Mouse (Mus musculus) naive thymus-derived CD4-positive, alpha-beta T cell, adult 5 months (primary cell): ENCODE results near the gene Plcb1. TPM values are rescaled to one million over a fixed set of nuclear protein-coding genes. Genes with fewer than 3 reads are reported as not detected.

Experiments used
- polyA plus RNA-seq: library from polyadenylated mRNA; unstranded; fragments of 100-300 nt; shearing (Covaris generic); gene quantifications from one replicate; pipeline ENCODE4 v1.2.1, GENCODE M21; 2017

The Plcb1 gene
- polyA plus RNA-seq = not detected

DNA sequence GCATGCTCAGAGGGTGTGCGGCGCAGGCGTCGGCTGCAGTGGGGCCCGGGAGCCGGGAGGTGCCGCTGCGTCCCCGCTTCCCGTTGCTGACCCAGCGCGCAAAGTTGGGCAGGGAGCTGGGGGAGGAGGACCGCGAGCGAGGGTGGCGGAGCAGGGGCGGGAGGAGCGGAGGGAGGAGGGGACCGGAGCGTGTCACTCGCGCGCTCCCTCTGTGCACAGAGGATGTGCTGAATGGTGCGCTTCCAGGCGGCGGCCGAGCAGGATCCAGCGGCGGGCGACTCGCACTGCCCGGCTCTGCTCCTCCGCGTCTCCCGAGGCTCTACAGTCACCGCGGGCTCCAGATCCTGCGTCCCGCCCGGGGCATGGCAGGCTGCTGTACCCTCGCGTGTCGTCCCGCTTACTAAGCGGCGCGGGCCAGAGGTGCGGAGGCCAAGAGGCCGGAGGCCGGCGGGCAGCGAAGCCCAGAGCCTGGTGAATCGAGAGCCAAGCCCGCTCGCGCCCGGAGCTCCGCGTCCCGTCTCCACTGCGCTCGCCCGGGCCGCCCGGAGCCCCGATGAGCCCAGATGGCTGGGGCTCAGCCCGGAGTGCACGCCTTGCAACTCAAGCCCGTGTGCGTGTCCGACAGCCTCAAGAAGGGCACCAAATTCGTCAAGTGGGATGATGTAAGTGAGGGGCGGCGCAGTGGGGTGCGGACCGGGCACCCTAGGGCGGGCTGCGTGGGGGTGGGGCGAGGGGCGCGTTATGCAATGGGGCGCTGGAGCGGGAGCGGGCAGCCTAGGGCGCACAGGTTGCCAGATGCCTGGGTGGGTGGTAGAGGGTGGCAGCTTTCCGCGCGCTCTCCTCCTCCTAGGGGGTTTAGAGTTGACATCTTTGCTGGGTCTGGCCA is at the start of gene Plcb1:
Plcb1 (plus strand) TSS at position 98 of the 886 bp plus-strand sequence.

Other genes starting within 250 kb of the Plcb1 start
- gene Hao1, start 231.7 kb upstream of the Plcb1 start, polyA plus RNA-seq = not detected
- gene Tmx4, start 141.9 kb upstream of the Plcb1 start, polyA plus RNA-seq = 36.7 TPM